Mouse (Mus musculus) stomach, postnatal 0 days (tissue): ENCODE measurements around the gene Abat. TPM values are rescaled to one million over a fixed set of nuclear protein-coding genes. Genes with fewer than 3 reads are reported as not detected.

Source experiments
- ATAC-seq: fragments of 200-750 bp; cut with Nextera tagmentation; 2 replicates; pipeline ENCODE4 v1.8.0; 2017; ENCODE audit not compliant: low FRiP score, low TSS enrichment
- DNase-seq: peaks from one replicate; pipeline ENCODE4 v3.0.0-alpha.2; 2016; ENCODE audit warnings: low spot score
- H3K27ac ChIP-seq: fragments of 300-500 bp; sonication (generic); replicated peaks from 2 replicates; pipeline ENCODE4 v1.5.1; 2014; ENCODE audit warnings: mild to moderate bottlenecking, control low read depth
- H3K27me3 ChIP-seq: fragments of 300-500 bp; sonication (generic); 2 replicates; pipeline ENCODE4 v1.6.1; 2014; ENCODE audit warnings: low read length; ENCODE audit not compliant: control insufficient read depth, insufficient read depth
- H3K36me3 ChIP-seq: fragments of 300-500 bp; sonication (generic); 2 replicates; pipeline ENCODE4 v1.6.1; 2014; ENCODE audit warnings: low read length, mixed read lengths; ENCODE audit not compliant: control insufficient read depth, insufficient read depth
- H3K4me1 ChIP-seq: fragments of 300-500 bp; sonication (generic); replicated peaks from 2 replicates; pipeline ENCODE4 v1.6.1; 2014; ENCODE audit warnings: antibody characterized with exemption; ENCODE audit not compliant: control insufficient read depth, insufficient read depth
- H3K4me2 ChIP-seq: fragments of 300-500 bp; sonication (generic); replicated peaks from 2 replicates; pipeline ENCODE4 v1.6.1; 2014; ENCODE audit warnings: low read depth, mild to moderate bottlenecking, control low read depth, moderate library complexity
- H3K4me3 ChIP-seq: fragments of 300-500 bp; sonication (generic); 2 replicates; pipeline ENCODE4 v1.5.1; 2014; ENCODE audit warnings: low read depth, low read length, control low read depth
- H3K9ac ChIP-seq: fragments of 300-500 bp; sonication (generic); 2 replicates; pipeline ENCODE4 v1.6.1; 2014; ENCODE audit warnings: mild to moderate bottlenecking, low read length, control low read depth, mixed read lengths
- H3K9me3 ChIP-seq: fragments of 300-500 bp; sonication (generic); 2 replicates; pipeline ENCODE4 v1.6.1; 2016; ENCODE audit warnings: low read length; ENCODE audit not compliant: control insufficient read depth
- CTCF ChIP-seq: IDR thresholded peaks from 2 replicates; pipeline ENCODE4 v1.5.1; 2016; ENCODE audit warnings: antibody characterized with exemption, low read depth, mild to moderate bottlenecking, moderate library complexity
- EP300 ChIP-seq: optimal IDR thresholded peaks from 2 replicates; pipeline ENCODE3; 2016; ENCODE audit warnings: antibody characterized with exemption
- WGBS: fragments of 180-500 bp; shearing (Covaris S2); extraction: QIAGEN DNeasy Blood & Tissue Kit; methylation state at CpG from one replicate; pipeline ENCODE4 v1.1.7; 2014; 5-methylcytosine and 5-hydroxymethylcytosine counted together
- polyA plus RNA-seq: library from polyadenylated mRNA; unstranded; fragments of >200 nt; fragmentation: Nextera tagmentation; extraction: Ambion mirVana; gene quantifications from 2 replicates; pipeline ENCODE4 v1.2.1, GENCODE M21; 2015

Gene Abat
- polyA plus RNA-seq, 1 experiment from 2014 or later = 4.1 TPM

DNA sequence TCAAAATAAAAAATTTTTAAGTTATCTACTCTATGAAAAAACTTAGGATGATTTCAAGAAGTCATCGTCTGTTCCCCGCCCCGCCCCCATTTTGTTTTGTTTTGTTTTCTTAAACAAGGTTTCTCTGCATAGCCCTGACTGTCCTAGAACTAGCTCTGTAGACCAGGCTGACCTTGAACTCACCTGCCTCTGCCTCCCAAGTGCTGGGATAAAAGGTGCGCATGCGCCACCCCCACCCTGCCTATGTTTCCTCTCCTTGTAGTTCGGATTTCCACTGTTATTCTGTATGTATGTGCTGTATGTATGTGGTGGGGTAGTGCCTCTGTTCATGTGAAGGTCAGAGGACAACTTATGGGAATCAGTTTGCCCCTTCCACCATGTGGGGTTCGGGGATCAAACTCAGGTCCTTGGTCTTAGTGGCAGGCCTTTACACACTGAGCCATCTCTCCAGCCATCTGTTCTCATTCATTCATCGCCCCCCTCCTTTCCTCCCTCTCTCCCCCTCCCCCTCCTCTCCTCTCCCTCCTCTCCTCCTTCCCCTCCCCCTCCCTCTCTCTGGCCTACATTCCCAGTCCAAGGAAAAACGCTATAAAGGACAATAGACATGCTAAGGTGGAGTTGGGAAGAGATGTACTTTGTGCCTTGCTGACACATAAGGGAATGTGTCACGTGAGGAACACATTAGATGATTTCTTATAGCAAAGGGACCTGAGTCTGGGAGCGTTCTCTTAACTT is 21.4 kb downstream of the Abat start:
- 84% methylated on average over 11 of the region's 11 CpGs for WGBS
- no peak overlapping the region for H3K9ac ChIP-seq
- H3K27ac ChIP-seq = no peak overlapping the region
- ATAC-seq (no peak), DNase-seq (no peak)
- no peak overlapping the region for H3K4me3 ChIP-seq
- no peaks in the 10 kb centered on the region for H3K4me1 ChIP-seq
- no peak overlapping the region for H3K4me2 ChIP-seq
- H3K9me3 ChIP-seq = no peaks in the 10 kb centered on the region
- H3K27me3 ChIP-seq = no peaks in the 10 kb centered on the region
- TF ChIP-seq CTCF (no peak), EP300 (no peak)
- no peaks in the 10 kb centered on the region for H3K36me3 ChIP-seq

DNA sequence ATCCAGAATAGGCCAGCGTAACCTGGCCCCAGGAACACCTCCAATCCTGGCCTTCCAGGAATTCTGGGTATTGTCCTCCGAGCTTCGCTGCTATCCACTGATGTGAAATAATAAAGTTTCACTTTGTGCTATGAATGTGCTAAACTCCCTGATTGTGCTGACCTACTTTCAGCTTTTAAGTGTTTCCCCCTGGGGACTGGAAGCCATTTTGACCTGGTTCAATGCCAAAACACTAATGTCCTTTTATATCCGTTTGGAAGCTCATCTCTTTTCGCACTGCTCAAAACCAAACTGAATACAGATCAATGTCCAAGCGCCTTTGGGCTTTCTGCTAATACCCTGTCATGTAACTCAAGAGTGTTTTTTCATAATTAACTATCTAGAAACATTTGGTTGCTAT is 22.2 kb downstream of the Abat start:
- DNase-seq = no peak
- H3K27me3 ChIP-seq = no peaks in the 10 kb centered on the region
- no peak for TF ChIP-seq EP300
- no peak for TF ChIP-seq CTCF
- H3K36me3 ChIP-seq = no peaks in the 10 kb centered on the region
- ATAC-seq = no peak
- no peaks in the 10 kb centered on the region for H3K9me3 ChIP-seq
- WGBS = 74% methylated on average over 6 of the region's 6 CpGs
- no peak overlapping the region for H3K4me3 ChIP-seq
- no peak overlapping the region for H3K27ac ChIP-seq
- H3K4me1 ChIP-seq = no peaks in the 10 kb centered on the region
- H3K9ac ChIP-seq = no peak overlapping the region
- no peak overlapping the region for H3K4me2 ChIP-seq

DNA sequence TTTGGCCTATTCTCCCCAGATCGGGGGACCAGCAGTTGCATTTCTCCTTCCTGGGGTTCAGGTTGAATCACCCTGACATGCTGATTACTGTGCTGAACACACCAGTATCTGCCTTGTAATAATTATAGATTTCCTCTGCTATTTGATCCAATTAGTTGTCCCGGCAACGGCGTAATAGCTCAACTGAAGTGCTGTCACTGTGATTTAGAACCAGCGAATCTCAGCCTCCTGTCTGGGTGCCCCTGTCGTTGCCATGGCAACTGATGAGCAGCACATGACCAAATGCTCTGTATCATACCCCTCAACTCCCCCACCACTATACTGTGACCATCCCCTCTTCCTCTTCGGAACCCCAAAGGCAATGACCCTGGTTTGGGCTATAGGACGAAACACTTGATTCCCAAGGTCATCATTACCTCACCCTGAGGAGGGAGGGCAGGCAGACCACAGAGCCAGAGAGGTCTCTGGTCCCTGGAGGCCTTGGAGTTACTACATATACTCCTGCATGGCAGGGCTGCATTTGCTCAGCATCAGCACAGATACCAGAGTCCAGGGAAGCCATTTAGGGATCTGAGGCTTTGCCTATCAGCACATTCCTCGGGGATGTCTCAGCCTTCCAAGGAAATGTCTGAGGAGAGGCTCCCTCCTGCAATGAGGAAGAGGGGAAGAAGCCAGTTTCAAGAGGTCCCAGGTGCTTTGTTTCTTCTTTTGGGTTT is 26.1 kb downstream of the Abat start:
- TF ChIP-seq EP300 = no peak
- TF ChIP-seq CTCF = no peak
- H3K9me3 ChIP-seq = no peaks in the 10 kb centered on the region
- no peaks in the 10 kb centered on the region for H3K27me3 ChIP-seq
- no peaks in the 10 kb centered on the region for H3K4me1 ChIP-seq
- ATAC-seq = peak; percentile 40; the same call in 1 of the 2 replicates
- H3K36me3 ChIP-seq = no peaks in the 10 kb centered on the region
- no peak for DNase-seq
- WGBS = 60% methylated on average over 9 of the region's 9 CpGs
- H3K4me3 ChIP-seq = no peak overlapping the region
- H3K27ac ChIP-seq = no peak overlapping the region
- no peak overlapping the region for H3K9ac ChIP-seq
- H3K4me2 ChIP-seq = no peak overlapping the region

DNA sequence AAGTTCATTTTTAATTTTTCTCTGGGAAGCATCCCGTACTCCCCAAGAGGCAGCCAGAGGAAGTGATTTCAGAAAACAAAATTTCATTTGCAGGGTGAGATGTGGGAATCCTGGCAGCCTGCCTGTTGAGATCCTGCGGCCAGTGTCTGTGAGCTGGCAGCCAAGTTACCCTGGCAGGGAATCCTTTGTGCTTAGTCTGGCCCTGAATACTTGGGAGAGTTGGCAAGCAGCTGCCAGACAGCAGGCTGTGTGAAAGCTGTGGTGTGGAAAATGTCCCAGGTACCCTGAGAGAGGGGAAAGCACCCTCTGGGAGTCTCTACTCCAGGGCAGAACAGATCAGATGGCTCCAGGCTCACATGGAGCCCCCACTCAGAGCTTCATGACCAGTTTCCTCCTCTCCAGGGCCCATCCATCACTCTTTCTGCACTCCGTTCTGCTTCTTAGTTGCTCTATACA is 27.7 kb downstream of the Abat start:
- WGBS = 45% methylated on average over 3 of the region's 3 CpGs
- no peak for TF ChIP-seq EP300
- TF ChIP-seq CTCF = peak; percentile 27; the same call in 1 of the 2 replicates
- no peak overlapping the region for H3K27ac ChIP-seq
- H3K9me3 ChIP-seq = no peaks in the 10 kb centered on the region
- no peak for ATAC-seq
- H3K4me3 ChIP-seq = no peak overlapping the region
- no peaks in the 10 kb centered on the region for H3K4me1 ChIP-seq
- no peaks in the 10 kb centered on the region for H3K27me3 ChIP-seq
- H3K36me3 ChIP-seq = no peaks in the 10 kb centered on the region
- peak; percentile 51 for DNase-seq
- H3K4me2 ChIP-seq = no peak overlapping the region
- H3K9ac ChIP-seq = peak overlapping the region; percentile 8; the same call in 1 of the 2 replicates

DNA sequence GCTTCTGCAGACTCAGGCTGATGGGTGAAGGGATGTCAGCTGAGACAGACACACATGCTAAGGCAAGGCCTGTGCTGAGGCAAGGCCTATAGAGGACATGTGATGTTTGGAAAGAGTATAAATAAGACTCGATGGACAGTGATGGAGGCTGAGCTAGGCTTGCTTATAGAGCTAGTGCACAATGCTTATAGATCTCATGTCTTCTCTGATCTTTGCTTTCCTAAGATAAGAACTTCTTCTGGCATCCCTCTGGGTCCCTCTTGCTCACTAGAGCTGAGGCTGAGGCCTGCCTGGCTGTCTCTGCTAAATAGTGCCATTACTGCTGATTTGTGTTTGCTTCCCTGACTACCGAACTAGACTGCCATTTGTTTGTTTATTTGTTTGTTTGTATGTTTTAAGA is 34.6 kb downstream of the Abat start:
- no peak overlapping the region for H3K4me3 ChIP-seq
- no peak for TF ChIP-seq EP300
- TF ChIP-seq CTCF = no peak
- no peaks in the 10 kb centered on the region for H3K36me3 ChIP-seq
- no peak overlapping the region for H3K4me2 ChIP-seq
- no peaks in the 10 kb centered on the region for H3K27me3 ChIP-seq
- H3K9ac ChIP-seq = no peak overlapping the region
- no peak for DNase-seq
- WGBS = 77% methylated on average over 2 of the region's 2 CpGs
- no peak overlapping the region for H3K27ac ChIP-seq
- H3K4me1 ChIP-seq = no peaks in the 10 kb centered on the region
- no peaks in the 10 kb centered on the region for H3K9me3 ChIP-seq
- no peak for ATAC-seq

DNA sequence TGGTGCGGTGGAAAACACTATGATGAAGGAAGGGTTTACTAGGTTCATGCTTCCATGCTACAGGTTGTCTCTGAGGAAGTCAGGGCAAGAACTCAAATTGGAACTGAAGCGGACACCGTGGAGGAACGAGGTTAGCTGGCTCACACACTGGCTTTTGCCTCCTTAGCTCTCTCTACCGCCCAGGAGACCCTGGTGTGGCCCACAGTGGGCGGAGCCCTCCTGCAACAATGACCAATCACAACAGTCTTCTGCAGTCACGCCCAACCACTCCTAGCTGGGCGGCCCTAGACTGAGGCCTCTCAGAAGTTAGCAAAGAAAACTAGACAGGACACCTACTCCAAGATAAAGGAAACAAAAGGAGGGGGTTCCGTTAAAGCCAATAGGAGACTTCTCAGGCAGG is 36.3 kb downstream of the Abat start:
- ATAC-seq = no peak

More for the DNA sequence above, 36.3 kb downstream of the Abat start:
- Histone ChIP-seq H3K4me2 (no peak overlapping the region), H3K4me1 (no peaks in the 10 kb centered on the region), H3K9ac (no peak overlapping the region), H3K9me3 (no peaks in the 10 kb centered on the region), H3K27me3 (no peaks in the 10 kb centered on the region), H3K36me3 (no peaks in the 10 kb centered on the region), H3K4me3 (no peak overlapping the region), H3K27ac (no peak overlapping the region)
- TF ChIP-seq EP300 (no peak), CTCF (no peak)
- 63% methylated on average over 9 of the region's 9 CpGs for WGBS
- no peak for DNase-seq
